Mouse (Mus musculus) testis, postnatal 10 days (tissue): Measurements from ENCODE around the gene Pik3cb.

Source experiments
- DNase-seq: peaks from one replicate; pipeline ENCODE4 v3.0.0; 2021; ENCODE audit warnings: low spot score

Gene Pik3cb

DNA sequence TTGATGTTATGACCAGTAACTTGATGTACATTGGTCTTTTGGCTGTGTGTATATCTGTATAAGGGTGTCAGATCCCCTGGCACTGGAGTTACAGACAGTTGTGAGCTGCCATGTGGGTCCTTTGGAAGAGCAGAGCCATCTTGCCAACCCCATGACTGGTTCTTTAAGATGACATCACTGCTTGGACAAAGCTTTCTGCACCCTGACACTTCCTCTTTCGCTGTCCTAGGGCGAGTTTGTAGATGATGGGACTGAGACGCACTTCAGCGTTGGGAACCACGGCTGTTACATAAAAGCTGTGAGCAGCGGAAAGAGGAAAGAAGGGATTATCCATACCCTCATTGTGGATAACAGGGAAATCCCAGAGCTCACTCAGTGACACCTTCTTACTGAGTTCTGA is 139.1 kb downstream of the Pik3cb start:
- DNase-seq = no peak

- no peak for DNase-seq
Measured at GRCm38 (mm10) chr9:98999881-99000339, 140.5 kb downstream of the Pik3cb start.

DNA sequence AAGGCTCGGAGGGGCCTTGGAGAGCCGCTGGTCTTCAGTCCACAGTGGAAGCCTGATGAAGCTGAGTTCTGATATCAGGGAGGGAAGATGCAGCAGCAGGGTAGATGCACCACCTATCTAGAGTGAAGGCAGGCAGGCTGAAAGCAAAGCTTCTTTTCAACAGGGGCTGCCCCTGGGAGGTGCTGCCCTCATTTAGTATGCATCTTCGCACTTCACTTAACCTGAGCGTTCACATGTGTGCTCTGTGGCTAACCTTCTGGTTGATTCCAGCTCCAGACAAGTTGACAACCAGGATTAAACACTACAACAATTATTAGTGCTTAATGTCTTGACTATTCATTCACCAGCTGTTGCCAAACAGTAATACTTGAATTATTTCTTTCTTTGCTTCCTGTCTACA is 146.3 kb downstream of the Pik3cb start:
- no peak for DNase-seq

- no peak for DNase-seq
Measured at GRCm38 (mm10) chr9:98987131-98987530, 153.3 kb downstream of the Pik3cb start.
